ENCODE assay signal across 10 mouse cellular contexts in the genomic region with DNA sequence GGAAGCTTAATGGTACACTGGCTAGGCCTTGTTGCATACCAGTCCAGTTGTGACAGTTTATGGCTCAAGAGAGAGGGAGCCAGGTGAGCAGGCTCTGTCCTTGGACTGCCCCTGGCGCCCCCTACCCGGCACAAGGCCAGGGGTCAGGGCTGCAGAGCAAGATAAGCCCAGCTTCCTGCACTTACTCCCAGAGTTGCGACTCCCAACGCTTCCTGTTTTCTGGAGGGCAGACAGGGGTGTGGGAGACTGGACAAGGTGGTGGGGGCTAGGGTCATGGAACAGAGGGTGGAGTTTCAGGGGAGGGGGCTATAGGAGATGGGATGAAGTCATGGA. TPM values are rescaled to one million over a fixed set of nuclear protein-coding genes. Genes with fewer than 3 reads are reported as not detected.
A peak's percentile ranks its signal among the peaks of the same experiment; 100 is the strongest.
DNase-seq lines count a peak whose midpoint lies in the region; ATAC-seq and TF ChIP-seq lines count a peak whose summit lies in the region.
"Had no signal": no experiment of that assay in that cellular context is flagged by ENCODE, and none has a peak within 500 bp of the region (broad histone marks: within the 10 kb centered on the region; RNA-seq: fewer than 3 reads in every experiment).

No protein-coding gene starts in this region.

- H3K9ac ChIP-seq in heart, embryonic 11.5 days (ENCODE audit: low read depth, low read length): no peak overlapping the region

- no peak overlapping the region for H3K4me3 ChIP-seq in left cerebral cortex, adult 2 months
- no peak overlapping the region for H3K4me3 ChIP-seq in heart, embryonic 11.5 days (ENCODE audit: low read depth, low read length)

- H3K36me3 ChIP-seq in heart, embryonic 11.5 days (ENCODE audit: control insufficient read depth, insufficient read depth, low read length): no peaks in the 10 kb centered on the region

- H3K4me1 ChIP-seq in heart, embryonic 11.5 days (ENCODE audit: control insufficient read depth, insufficient read depth, low read length): peaks cover 9% of the 10 kb centered on the region; the same call in 1 of the 2 replicates

- H3K9me3 ChIP-seq in heart, embryonic 11.5 days (replicated peaks; ENCODE audit: control insufficient read depth, low read length): no peaks in the 10 kb centered on the region

- no peak for DNase-seq in left cerebral cortex, adult 2 months (ENCODE audit: extremely low spot score in 1 of 2, low spot score in 2 of 2)
- no peak for DNase-seq in left cerebral cortex, postnatal 36 days (ENCODE audit: low spot score in 2 of 2)
- DNase-seq in kidney, postnatal 25 days: peak; percentile 70 to 90
- DNase-seq in lung, postnatal 14 days: peak; percentile 77
- no peak for DNase-seq in left cerebral cortex, postnatal 14 days (ENCODE audit: low spot score in 2 of 2)
- no peak for DNase-seq in urinary bladder, postnatal 10 days (ENCODE audit: low spot score)

- no peak overlapping the region for H3K4me2 ChIP-seq in heart, embryonic 11.5 days

- no peak for TF ChIP-seq CTCF in left cerebral cortex, adult 2 months (IDR thresholded peaks at IDR 0.05)

- WGBS in heart, embryonic 11.5 days (ENCODE audit: insufficient replicate concordance): 7% methylated on average over 4 of the region's 4 CpGs

- intact Hi-C loops in left cerebral cortex, adult 2 months (cut with DNase I): no loop called here
- intact Hi-C loops in left cerebral cortex, postnatal 36 days (cut with DNase I): no loop called here
- intact Hi-C loops in left cerebral cortex, postnatal 14 days (cut with DNase I): no loop called here

- peaks cover 3% of the 10 kb centered on the region for H3K27me3 ChIP-seq in heart, embryonic 11.5 days (ENCODE audit: control insufficient read depth, insufficient read depth, low read length)

- H3K27ac ChIP-seq in left cerebral cortex, adult 2 months: peak overlapping the region; percentile 32; the same call in 1 of the 2 replicates
- H3K27ac ChIP-seq in heart, embryonic 11.5 days (ENCODE audit: low read depth, low read length): peak overlapping the region; percentile 62; the same call in 1 of the 2 replicates

- ATAC-seq in heart, embryonic 11.5 days (replicated peaks; ENCODE audit: insufficient number of reproducible peaks, low FRiP score, low TSS enrichment): peak; percentile 40; the same call in 1 of the 2 replicates
- no peak for ATAC-seq in activated CD4-positive, CD25-positive, alpha-beta regulatory T cell, adult 4 months

RNA-seq across cellular contexts. Expression of gene Gm29797, which starts 6.4 kb away (rescaled TPM):
- total RNA-seq in left cerebral cortex, adult 2 months (2021): 1 to 10 TPM in 1 of 2 experiments, under 1 TPM in 1; 0.48 to 1.3 TPM
- total RNA-seq in left cerebral cortex, postnatal 36 days (2021): under 1 TPM in 1 of 2 experiments, not detected in 1; 0.75 TPM
- not detected in 2 replicates for polyA plus RNA-seq in heart, embryonic 11.5 days (2014; fragmentation: Nextera tagmentation; extraction: Ambion mirVana)
- under 1 TPM in 1 of 2 experiments, not detected in 1; 0.78 TPM for total RNA-seq in left cerebral cortex, postnatal 14 days (2021)
- polyA plus RNA-seq in activated CD4-positive, CD25-positive, alpha-beta regulatory T cell, adult 4 months (2017; shearing (Covaris generic)): not detected
- total RNA-seq: midbrain, postnatal 0 days had no signal
- polyA plus RNA-seq: gonadal fat pad, adult 2 months; midbrain, postnatal 0 days had no signal

RNA-seq across cellular contexts. Expression of gene Sox18, which starts 8.2 kb away (rescaled TPM):
- total RNA-seq in left cerebral cortex, adult 2 months (2021): 10 to 100 TPM; 10.9 to 11.2 TPM
- 10 to 100 TPM; 11.3 to 14.7 TPM for total RNA-seq in left cerebral cortex, postnatal 36 days (2021)
- polyA plus RNA-seq in heart, embryonic 11.5 days (2014; fragmentation: Nextera tagmentation; extraction: Ambion mirVana): 18.6 and 22.2 TPM in 2 replicates
- total RNA-seq in left cerebral cortex, postnatal 14 days (2021): 10 to 100 TPM; 10.6 to 14.7 TPM
- not detected for polyA plus RNA-seq in activated CD4-positive, CD25-positive, alpha-beta regulatory T cell, adult 4 months (2017; shearing (Covaris generic))

RNA-seq across cellular contexts. Expression of gene Tcea2, which starts 16.8 kb away (rescaled TPM):
- total RNA-seq in left cerebral cortex, adult 2 months (2021): 10 to 100 TPM; 65.7 to 78.1 TPM
- total RNA-seq in left cerebral cortex, postnatal 36 days (2021): 10 to 100 TPM; 64.9 to 75.5 TPM
- polyA plus RNA-seq in heart, embryonic 11.5 days (2014; fragmentation: Nextera tagmentation; extraction: Ambion mirVana): 13.5 and 14.1 TPM in 2 replicates
- 10 to 100 TPM; 60.0 to 62.9 TPM for total RNA-seq in left cerebral cortex, postnatal 14 days (2021)
- polyA plus RNA-seq in activated CD4-positive, CD25-positive, alpha-beta regulatory T cell, adult 4 months (2017; shearing (Covaris generic)): 10 to 100 TPM in 1 of 2 experiments, 1 to 10 TPM in 1; 9.8 to 12.1 TPM

RNA-seq across cellular contexts. Expression of gene Rgs19, which starts 30.5 kb away (rescaled TPM):
- 10 to 100 TPM; 30.6 to 33.2 TPM for total RNA-seq in left cerebral cortex, adult 2 months (2021)
- 10 to 100 TPM; 32.7 to 36.0 TPM for total RNA-seq in left cerebral cortex, postnatal 36 days (2021)
- polyA plus RNA-seq in heart, embryonic 11.5 days (2014; fragmentation: Nextera tagmentation; extraction: Ambion mirVana): 57.7 and 61.3 TPM in 2 replicates
- 10 to 100 TPM; 39.6 to 42.3 TPM for total RNA-seq in left cerebral cortex, postnatal 14 days (2021)
- polyA plus RNA-seq in activated CD4-positive, CD25-positive, alpha-beta regulatory T cell, adult 4 months (2017; shearing (Covaris generic)): 100 to 1,000 TPM; 199 to 210 TPM

RNA-seq across cellular contexts. Expression of gene Lkaaear1, which starts 35.0 kb away (rescaled TPM):
- total RNA-seq in left cerebral cortex, adult 2 months (2021): not detected
- not detected for total RNA-seq in left cerebral cortex, postnatal 36 days (2021)
- polyA plus RNA-seq in heart, embryonic 11.5 days (2014; fragmentation: Nextera tagmentation; extraction: Ambion mirVana): not detected in 2 replicates
- total RNA-seq in left cerebral cortex, postnatal 14 days (2021): not detected
- not detected for polyA plus RNA-seq in activated CD4-positive, CD25-positive, alpha-beta regulatory T cell, adult 4 months (2017; shearing (Covaris generic))
- total RNA-seq: midbrain, postnatal 0 days had no signal
- polyA plus RNA-seq: midbrain, postnatal 0 days had no signal

Comparison
In these comparisons a context has a peak if more than half of its experiments do, and no peak if none do; other contexts are left out.
1. DNase-seq: peak in kidney, postnatal 25 days (2 of 2) and lung, postnatal 14 days (single experiment); none in left cerebral cortex, adult 2 months (0 of 2), left cerebral cortex, postnatal 36 days (0 of 2), left cerebral cortex, postnatal 14 days (0 of 2) and urinary bladder, postnatal 10 days (single experiment).